Mouse (Mus musculus): ENCODE measurements around the gene Unc119b.

DNA sequence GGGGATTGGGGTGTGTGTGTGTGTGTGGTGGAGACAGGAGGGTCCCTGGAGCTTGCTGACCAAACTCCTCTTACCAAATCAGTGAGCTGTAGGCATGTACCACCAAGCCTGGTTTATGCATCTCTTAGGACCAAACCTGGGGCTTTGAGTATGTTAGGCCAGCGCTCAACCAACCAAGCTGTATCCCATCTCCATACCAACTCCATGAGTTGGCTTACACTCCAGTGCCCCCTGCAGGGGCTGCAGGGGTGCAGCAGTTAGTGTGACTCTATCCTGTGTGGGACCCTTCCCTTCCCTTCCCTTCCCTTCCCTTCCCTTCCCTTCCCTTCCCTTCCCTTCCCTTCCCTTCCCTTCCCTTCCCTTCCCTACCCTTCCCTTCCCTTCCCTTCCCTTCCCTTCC, 39.8 kb upstream of the Unc119b start:
- TF ChIP-seq CTCF (conservative IDR thresholded peaks at IDR 0.05; ENCODE audit: low read length) (0 out of 2 replicates have a peak, but pooled peaks have one; percentile 20), NANOG (IDR thresholded peaks at IDR 0.05; ENCODE audit: borderline replicate concordance, low read length) (no peak)
